Mouse (Mus musculus): ENCODE measurements around the gene Gigyf2. TPM values are rescaled to one million over a fixed set of nuclear protein-coding genes. Genes with fewer than 3 reads are reported as not detected.

Gigyf2 gene
- polyA plus RNA-seq, 1 experiment from 2014 or later, result 50.0 TPM

- WGBS, result 75% methylated on average over 4 of the region's 4 CpGs
- Histone ChIP-seq H3K4me2 (ENCODE audit: low read length) (no peak overlapping the region), H3K4me1 (ENCODE audit: control insufficient read depth, insufficient read depth, low read length) (no peaks in the 10 kb centered on the region), H3K4me3 (ENCODE audit: low read depth, low read length) (no peak overlapping the region), H3K27ac (ENCODE audit: low read depth, low read length) (no peak overlapping the region), H3K9me3 (replicated peaks; ENCODE audit: control insufficient read depth, low read length) (no peaks in the 10 kb centered on the region), H3K27me3 (replicated peaks; ENCODE audit: control insufficient read depth, insufficient read depth, low read length) (no peaks in the 10 kb centered on the region), H3K9ac (ENCODE audit: low read length) (no peak overlapping the region), H3K36me3 (ENCODE audit: control insufficient read depth, insufficient read depth, low read length) (no peaks in the 10 kb centered on the region)
- no peak for DNase-seq (ENCODE audit: low spot score)
- ATAC-seq, result no peak
These were observed 32.6 kb upstream of the Gigyf2 start for GRCm38 (mm10) chr1:87294063-87294710.

DNA sequence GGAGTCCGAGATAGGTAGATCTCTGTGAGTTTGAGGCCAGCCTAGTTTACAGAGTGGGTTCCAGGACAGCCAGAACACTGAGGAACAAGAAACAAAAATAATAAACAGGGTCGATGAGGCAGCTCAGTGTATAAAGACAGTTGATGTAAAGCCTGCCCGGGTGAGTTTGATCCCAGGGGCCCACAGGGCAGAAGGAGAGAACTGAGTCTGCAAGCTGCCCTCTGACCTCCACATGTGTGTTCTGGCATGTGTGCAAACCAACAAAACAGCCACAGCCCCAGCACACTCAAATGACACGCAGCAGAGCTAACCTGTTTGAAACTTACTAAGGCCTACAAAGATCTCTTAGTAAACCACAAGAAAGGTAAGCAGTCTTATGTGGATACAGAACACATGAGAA is 31.8 kb upstream of the Gigyf2 start:
- Histone ChIP-seq H3K4me1 (ENCODE audit: control insufficient read depth, insufficient read depth, low read length) (no peaks in the 10 kb centered on the region), H3K27me3 (replicated peaks; ENCODE audit: control insufficient read depth, insufficient read depth, low read length) (no peaks in the 10 kb centered on the region), H3K4me3 (ENCODE audit: low read depth, low read length) (no peak overlapping the region), H3K9ac (ENCODE audit: low read length) (no peak overlapping the region), H3K9me3 (replicated peaks; ENCODE audit: control insufficient read depth, low read length) (no peaks in the 10 kb centered on the region), H3K4me2 (ENCODE audit: low read length) (no peak overlapping the region), H3K27ac (ENCODE audit: low read depth, low read length) (no peak overlapping the region), H3K36me3 (ENCODE audit: control insufficient read depth, insufficient read depth, low read length) (no peaks in the 10 kb centered on the region)
- ATAC-seq (no peak), DNase-seq (ENCODE audit: low spot score) (no peak)
- WGBS, result 82% methylated on average over 4 of the region's 4 CpGs

GRCm38 (mm10) chr1:87297346-87297925 is 29.4 kb upstream of the Gigyf2 start:
- Histone ChIP-seq H3K4me2 (ENCODE audit: low read length) (no peak overlapping the region), H3K4me3 (ENCODE audit: low read depth, low read length) (no peak overlapping the region), H3K9me3 (replicated peaks; ENCODE audit: control insufficient read depth, low read length) (no peaks in the 10 kb centered on the region), H3K9ac (ENCODE audit: low read length) (no peak overlapping the region), H3K27me3 (replicated peaks; ENCODE audit: control insufficient read depth, insufficient read depth, low read length) (no peaks in the 10 kb centered on the region), H3K36me3 (ENCODE audit: control insufficient read depth, insufficient read depth, low read length) (no peaks in the 10 kb centered on the region), H3K27ac (ENCODE audit: low read depth, low read length) (no peak overlapping the region), H3K4me1 (ENCODE audit: control insufficient read depth, insufficient read depth, low read length) (no peaks in the 10 kb centered on the region)
- WGBS, result 90% methylated on average over 10 of the region's 10 CpGs
- no peak for ATAC-seq
- DNase-seq (ENCODE audit: low spot score), result no peak

DNA sequence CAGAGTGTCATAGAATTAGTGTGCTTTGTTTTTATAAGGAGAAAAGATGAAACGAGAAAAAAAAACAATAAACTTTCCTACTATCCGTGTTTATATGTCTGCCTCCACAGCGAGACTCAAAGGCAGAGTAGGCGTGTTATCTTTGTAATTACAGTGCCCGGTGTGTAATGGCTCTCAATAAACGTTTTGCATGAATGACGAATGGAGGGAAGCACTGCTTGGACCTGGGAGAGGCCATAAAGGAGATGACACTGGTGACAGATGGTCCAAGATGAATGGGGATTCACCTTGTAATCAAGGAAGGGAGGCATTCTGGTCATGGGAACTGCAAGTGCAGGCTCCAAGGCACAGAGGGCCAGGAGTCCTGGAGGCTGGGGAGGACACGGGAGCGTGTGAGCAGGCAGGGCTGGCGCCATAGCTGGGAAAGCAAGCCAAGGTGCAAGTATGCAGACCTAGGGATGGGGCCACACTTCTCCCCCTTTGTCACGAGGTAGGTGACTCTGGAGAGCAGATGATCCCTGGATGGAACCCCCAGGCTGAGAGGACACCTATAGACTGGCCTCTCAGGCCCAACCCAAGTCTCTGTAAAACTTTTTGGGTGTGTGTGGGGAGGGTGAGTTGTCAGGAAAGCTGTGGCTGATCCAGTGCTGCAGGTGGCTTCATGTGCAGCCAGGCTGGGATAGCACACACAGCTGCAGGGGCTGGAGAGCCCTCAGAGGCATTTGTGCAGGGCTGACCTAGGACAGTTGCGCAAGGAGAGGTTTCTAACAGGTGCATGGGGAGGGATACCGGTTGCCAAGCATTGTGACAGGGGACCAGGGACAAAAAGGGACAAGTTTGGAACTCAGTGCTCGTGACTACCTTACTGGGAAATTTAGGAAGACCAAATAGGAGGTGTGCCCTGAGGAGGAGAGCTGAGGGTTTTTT is 26.2 kb upstream of the Gigyf2 start:
- H3K4me2 ChIP-seq (ENCODE audit: low read length), result no peak overlapping the region
- H3K36me3 ChIP-seq (ENCODE audit: control insufficient read depth, insufficient read depth, low read length), result no peaks in the 10 kb centered on the region
- no peaks in the 10 kb centered on the region for H3K4me1 ChIP-seq (ENCODE audit: control insufficient read depth, insufficient read depth, low read length)
- H3K9me3 ChIP-seq (replicated peaks; ENCODE audit: control insufficient read depth, low read length), result no peaks in the 10 kb centered on the region
- no peak overlapping the region for H3K4me3 ChIP-seq (ENCODE audit: low read depth, low read length)
- H3K27me3 ChIP-seq (replicated peaks; ENCODE audit: control insufficient read depth, insufficient read depth, low read length), result no peaks in the 10 kb centered on the region
- no peak for DNase-seq (ENCODE audit: low spot score)
- no peak overlapping the region for H3K27ac ChIP-seq (ENCODE audit: low read depth, low read length)
- no peak overlapping the region for H3K9ac ChIP-seq (ENCODE audit: low read length)
- ATAC-seq, result no peak
- WGBS, result 79% methylated on average over 14 of the region's 14 CpGs

- no peaks in the 10 kb centered on the region for H3K27me3 ChIP-seq (replicated peaks; ENCODE audit: control insufficient read depth, insufficient read depth, low read length)
- ATAC-seq, result no peak
- H3K4me2 ChIP-seq (ENCODE audit: low read length), result no peak overlapping the region
- DNase-seq (ENCODE audit: low spot score), result no peak
- WGBS, result 98% methylated on average over 2 of the region's 2 CpGs
- no peak overlapping the region for H3K27ac ChIP-seq (ENCODE audit: low read depth, low read length)
- no peak overlapping the region for H3K4me3 ChIP-seq (ENCODE audit: low read depth, low read length)
- H3K9me3 ChIP-seq (replicated peaks; ENCODE audit: control insufficient read depth, low read length), result no peaks in the 10 kb centered on the region
- no peaks in the 10 kb centered on the region for H3K36me3 ChIP-seq (ENCODE audit: control insufficient read depth, insufficient read depth, low read length)
- H3K9ac ChIP-seq (ENCODE audit: low read length), result no peak overlapping the region
- no peaks in the 10 kb centered on the region for H3K4me1 ChIP-seq (ENCODE audit: control insufficient read depth, insufficient read depth, low read length)
These were observed 24.8 kb upstream of the Gigyf2 start for GRCm38 (mm10) chr1:87301971-87302370.

DNA sequence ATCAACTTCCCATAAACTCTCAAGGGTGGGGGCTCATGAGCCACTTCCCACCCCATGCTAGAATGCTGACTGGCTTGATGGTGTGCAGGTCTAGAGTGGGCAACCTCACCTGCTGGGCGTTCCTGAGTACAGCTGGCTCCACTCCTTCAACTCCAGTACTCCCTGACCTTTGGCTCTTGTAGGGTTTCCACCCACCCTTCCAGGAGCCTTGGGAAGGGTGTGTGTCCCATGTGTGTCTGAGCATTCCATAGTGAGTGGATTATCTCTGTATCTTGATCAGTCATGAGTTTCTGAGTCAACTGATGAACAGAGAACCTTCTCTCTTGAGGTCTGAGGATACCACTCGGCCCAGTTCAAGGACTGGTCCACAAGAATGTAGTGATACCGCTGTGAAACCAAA is 17.8 kb upstream of the Gigyf2 start:
- ATAC-seq (no peak), DNase-seq (ENCODE audit: low spot score) (no peak)
- Histone ChIP-seq H3K4me3 (ENCODE audit: low read depth, low read length) (no peak overlapping the region), H3K27me3 (replicated peaks; ENCODE audit: control insufficient read depth, insufficient read depth, low read length) (no peaks in the 10 kb centered on the region), H3K27ac (ENCODE audit: low read depth, low read length) (no peak overlapping the region), H3K4me2 (ENCODE audit: low read length) (no peak overlapping the region), H3K4me1 (ENCODE audit: control insufficient read depth, insufficient read depth, low read length) (no peaks in the 10 kb centered on the region), H3K9ac (ENCODE audit: low read length) (no peak overlapping the region), H3K36me3 (ENCODE audit: control insufficient read depth, insufficient read depth, low read length) (no peaks in the 10 kb centered on the region), H3K9me3 (replicated peaks; ENCODE audit: control insufficient read depth, low read length) (no peaks in the 10 kb centered on the region)
- 86% methylated on average over 3 of the region's 3 CpGs for whole genome bisulfite sequencing

DNA sequence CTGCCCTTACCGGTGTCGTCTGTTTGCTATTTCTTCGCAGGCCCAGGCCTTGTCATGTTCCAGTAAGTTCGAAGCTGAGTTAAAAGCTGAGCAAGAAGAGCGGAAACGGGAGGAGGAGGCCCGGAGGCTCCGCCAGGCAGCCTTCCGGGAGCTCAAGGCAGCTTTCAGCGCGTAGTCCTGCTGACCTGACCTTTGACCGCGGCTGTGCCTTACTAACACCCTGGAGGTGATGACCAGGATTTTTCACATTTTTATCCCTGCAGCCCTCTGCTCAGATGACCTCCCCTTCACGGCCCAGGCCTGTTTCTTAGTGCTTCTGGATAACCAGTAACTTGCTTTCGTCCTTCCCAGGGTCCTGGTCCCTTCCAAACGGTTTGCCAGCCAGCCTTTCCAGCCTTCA is 17.2 kb upstream of the Gigyf2 start:
- Histone ChIP-seq H3K4me1 (ENCODE audit: control insufficient read depth, insufficient read depth, low read length) (no peaks in the 10 kb centered on the region), H3K36me3 (ENCODE audit: control insufficient read depth, insufficient read depth, low read length) (no peaks in the 10 kb centered on the region), H3K9ac (ENCODE audit: low read length) (no peak overlapping the region), H3K27me3 (replicated peaks; ENCODE audit: control insufficient read depth, insufficient read depth, low read length) (no peaks in the 10 kb centered on the region), H3K27ac (ENCODE audit: low read depth, low read length) (no peak overlapping the region), H3K4me3 (ENCODE audit: low read depth, low read length) (no peak overlapping the region), H3K4me2 (ENCODE audit: low read length) (no peak overlapping the region), H3K9me3 (replicated peaks; ENCODE audit: control insufficient read depth, low read length) (no peaks in the 10 kb centered on the region)
- 87% methylated on average over 16 of the region's 16 CpGs for whole genome bisulfite sequencing
- ATAC-seq (no peak), DNase-seq (ENCODE audit: low spot score) (no peak)

DNA sequence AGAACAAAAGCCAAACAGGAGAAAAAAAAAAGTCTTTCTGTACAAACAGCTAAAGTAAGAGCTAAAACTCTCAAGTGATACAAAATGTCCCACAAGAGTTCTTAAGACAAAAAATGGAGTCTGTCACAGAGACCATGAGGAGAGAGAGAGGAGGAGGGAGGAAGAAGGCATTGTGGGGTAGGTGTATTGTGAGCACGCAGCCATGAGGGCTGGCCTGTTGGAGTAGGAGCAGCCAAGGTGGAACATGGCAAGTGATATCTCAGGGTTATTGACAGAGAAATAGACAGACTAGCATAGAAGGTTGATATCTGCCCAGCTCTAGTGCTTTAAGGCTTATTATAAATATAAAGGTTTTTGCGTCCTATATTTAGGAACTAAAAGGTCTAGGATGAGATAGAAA is 14.1 kb upstream of the Gigyf2 start:
- H3K4me3 ChIP-seq (ENCODE audit: low read depth, low read length), result no peak overlapping the region

DNA sequence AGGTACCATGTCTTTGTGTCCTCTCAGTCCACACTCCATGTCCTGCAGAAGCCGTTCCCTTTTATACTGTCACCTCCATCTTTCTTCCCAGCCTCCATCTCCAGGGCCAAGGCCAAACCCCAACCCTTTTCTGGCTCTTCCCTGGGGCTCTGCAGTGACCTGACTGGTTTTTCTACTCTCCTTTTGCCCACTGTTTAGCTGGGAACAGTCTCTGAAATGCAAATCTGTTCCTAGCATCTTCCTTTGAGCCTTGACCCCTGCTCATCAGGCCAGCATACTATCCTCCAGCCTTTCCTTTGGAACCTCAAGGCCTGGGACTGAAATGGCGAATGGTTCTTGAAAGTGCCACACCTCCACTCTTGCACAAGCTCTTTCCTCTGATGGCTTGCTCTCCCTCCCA is 13.7 kb upstream of the Gigyf2 start:
- no peak overlapping the region for H3K4me2 ChIP-seq (ENCODE audit: low read length)
- H3K27me3 ChIP-seq (replicated peaks; ENCODE audit: control insufficient read depth, insufficient read depth, low read length), result no peaks in the 10 kb centered on the region
- H3K4me3 ChIP-seq (ENCODE audit: low read depth, low read length), result no peak overlapping the region
- H3K36me3 ChIP-seq (ENCODE audit: control insufficient read depth, insufficient read depth, low read length), result no peaks in the 10 kb centered on the region
- no peaks in the 10 kb centered on the region for H3K9me3 ChIP-seq (replicated peaks; ENCODE audit: control insufficient read depth, low read length)
- DNase-seq (ENCODE audit: low spot score) (no peak), ATAC-seq (no peak)
- no peaks in the 10 kb centered on the region for H3K4me1 ChIP-seq (ENCODE audit: control insufficient read depth, insufficient read depth, low read length)
- 95% methylated on average over 2 of the region's 2 CpGs for WGBS
- H3K27ac ChIP-seq (ENCODE audit: low read depth, low read length), result no peak overlapping the region
- H3K9ac ChIP-seq (ENCODE audit: low read length), result no peak overlapping the region

More for the DNA sequence above, 14.1 kb upstream of the Gigyf2 start:
- no peak overlapping the region for H3K4me2 ChIP-seq (ENCODE audit: low read length)
- DNase-seq (ENCODE audit: low spot score), result no peak
- H3K9me3 ChIP-seq (replicated peaks; ENCODE audit: control insufficient read depth, low read length), result no peaks in the 10 kb centered on the region
- H3K27me3 ChIP-seq (replicated peaks; ENCODE audit: control insufficient read depth, insufficient read depth, low read length), result no peaks in the 10 kb centered on the region
- H3K27ac ChIP-seq (ENCODE audit: low read depth, low read length), result no peak overlapping the region
- no peaks in the 10 kb centered on the region for H3K36me3 ChIP-seq (ENCODE audit: control insufficient read depth, insufficient read depth, low read length)
- ATAC-seq, result no peak
- H3K4me1 ChIP-seq (ENCODE audit: control insufficient read depth, insufficient read depth, low read length), result no peaks in the 10 kb centered on the region
- 95% methylated on average over 2 of the region's 2 CpGs for WGBS
- no peak overlapping the region for H3K9ac ChIP-seq (ENCODE audit: low read length)
